Mouse (Mus musculus) embryonic facial prominence, embryonic 13.5 days (tissue): ENCODE data around the gene Slc16a13. TPM values are rescaled to one million over a fixed set of nuclear protein-coding genes. Genes with fewer than 3 reads are reported as not detected.

Experiments used
- ATAC-seq: fragments of 200-750 bp; cut with Nextera tagmentation; 2 replicates; pipeline ENCODE4 v1.8.0; 2017; ENCODE audit warnings: low read depth; ENCODE audit not compliant: insufficient number of reproducible peaks, insufficient read depth, low FRiP score, low TSS enrichment
- H3K27ac ChIP-seq: fragments of 300-500 bp; sonication (generic); 2 replicates; pipeline ENCODE4 v1.5.1; 2015; ENCODE audit warnings: moderate library complexity, mild to moderate bottlenecking, inconsistent platforms
- H3K27me3 ChIP-seq: fragments of 300-500 bp; sonication (generic); 2 replicates; pipeline ENCODE4 v1.6.1; 2015; ENCODE audit warnings: mild to moderate bottlenecking, inconsistent platforms
- H3K36me3 ChIP-seq: fragments of 300-500 bp; sonication (generic); 2 replicates; pipeline ENCODE4 v1.6.1; 2015; ENCODE audit warnings: mild to moderate bottlenecking, inconsistent platforms
- H3K4me1 ChIP-seq: fragments of 300-500 bp; sonication (generic); 2 replicates; pipeline ENCODE4 v1.6.1; 2015; ENCODE audit warnings: inconsistent platforms
- H3K4me2 ChIP-seq: fragments of 300-500 bp; sonication (generic); 2 replicates; pipeline ENCODE4 v1.6.1; 2015; ENCODE audit warnings: moderate library complexity, mild to moderate bottlenecking, inconsistent platforms
- H3K4me3 ChIP-seq: fragments of 300-500 bp; sonication (generic); 2 replicates; pipeline ENCODE4 v1.5.1; 2015; ENCODE audit warnings: mild to moderate bottlenecking, inconsistent platforms
- H3K9ac ChIP-seq: fragments of 300-500 bp; sonication (generic); 2 replicates; pipeline ENCODE4 v1.6.1; 2015; ENCODE audit warnings: mild to moderate bottlenecking, inconsistent platforms
- H3K9me3 ChIP-seq: fragments of 300-500 bp; sonication (generic); 2 replicates; pipeline ENCODE4 v1.6.1; 2016; ENCODE audit warnings: inconsistent platforms
- WGBS: fragments of 180-500 bp; shearing (Covaris S2); methylation state at CpG from one replicate; pipeline ENCODE4 v1.1.7; 2015; ENCODE audit warnings: mixed read lengths; 5-methylcytosine and 5-hydroxymethylcytosine counted together
- polyA plus RNA-seq: library from polyadenylated mRNA; unstranded; fragments of >200 nt; fragmentation: Nextera tagmentation; extraction: Ambion mirVana; gene quantifications from 2 replicates; pipeline ENCODE4 v1.2.1, GENCODE M21; 2015

Gene Slc16a13
- polyA plus RNA-seq, 1 experiment from 2014 or later, result 13.0 TPM

GRCm38 (mm10) chr11:70208778-70209388, 12.0 kb downstream of the Slc16a13 start:
- H3K27me3 ChIP-seq, result peaks cover 25% of the 10 kb centered on the region
- no peak for ATAC-seq
- H3K4me2 ChIP-seq, result no peak overlapping the region
- no peak overlapping the region for H3K27ac ChIP-seq
- H3K4me1 ChIP-seq, result peaks cover 3% of the 10 kb centered on the region
- H3K9me3 ChIP-seq, result no peaks in the 10 kb centered on the region
- no peak overlapping the region for H3K9ac ChIP-seq
- WGBS, result 74% methylated on average over 5 of the region's 5 CpGs
- H3K4me3 ChIP-seq, result no peak overlapping the region
- H3K36me3 ChIP-seq, result no peaks in the 10 kb centered on the region

GRCm38 (mm10) chr11:70207283-70207682, 13.6 kb downstream of the Slc16a13 start:
- Histone ChIP-seq H3K9ac (no peak overlapping the region), H3K27ac (no peak overlapping the region), H3K4me1 (no peaks in the 10 kb centered on the region), H3K4me3 (no peak overlapping the region), H3K9me3 (no peaks in the 10 kb centered on the region), H3K27me3 (peaks cover 9% of the 10 kb centered on the region), H3K4me2 (no peak overlapping the region), H3K36me3 (no peaks in the 10 kb centered on the region)
- no peak for ATAC-seq
- WGBS, result 79% methylated on average over 7 of the region's 7 CpGs

GRCm38 (mm10) chr11:70206801-70207200, 14.1 kb downstream of the Slc16a13 start:
- WGBS, result 84% methylated on average over 2 of the region's 2 CpGs

DNA sequence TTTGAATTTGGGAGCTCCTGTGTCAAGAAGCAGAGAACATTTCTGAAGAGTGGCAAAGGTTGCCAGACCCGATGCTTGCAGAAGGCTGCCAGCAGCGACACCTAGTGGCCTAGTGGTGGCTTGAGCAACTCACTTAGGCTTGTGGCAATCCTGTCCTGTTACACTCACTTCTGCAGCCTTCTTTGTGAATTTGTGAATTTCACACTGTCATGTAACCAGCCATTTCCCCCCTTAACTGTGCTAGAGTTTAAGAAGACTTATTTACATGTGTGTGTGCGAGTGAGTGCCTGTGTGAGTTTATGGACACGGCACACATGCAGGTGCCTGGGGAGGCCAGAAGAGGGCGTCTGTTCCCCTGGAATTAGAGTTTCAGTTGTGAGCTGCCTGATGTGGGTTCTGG, 19.2 kb downstream of the Slc16a13 start:
- Histone ChIP-seq H3K9me3 (no peaks in the 10 kb centered on the region), H3K9ac (no peak overlapping the region), H3K27ac (no peak overlapping the region), H3K4me1 (0 out of 2 replicates have a peak, but pooled peaks cover 11% of the 10 kb centered on the region), H3K36me3 (no peaks in the 10 kb centered on the region), H3K27me3 (no peaks in the 10 kb centered on the region), H3K4me2 (no peak overlapping the region), H3K4me3 (no peak overlapping the region)
- no peak for ATAC-seq
- WGBS, result 36% methylated on average over 5 of the region's 5 CpGs

More at GRCm38 (mm10) chr11:70206801-70207200, 14.1 kb downstream of the Slc16a13 start:
- no peak overlapping the region for H3K4me2 ChIP-seq
- ATAC-seq, result no peak
- no peak overlapping the region for H3K9ac ChIP-seq
- H3K36me3 ChIP-seq, result no peaks in the 10 kb centered on the region
- H3K4me3 ChIP-seq, result no peak overlapping the region
- no peaks in the 10 kb centered on the region for H3K4me1 ChIP-seq
- H3K9me3 ChIP-seq, result no peaks in the 10 kb centered on the region
- no peak overlapping the region for H3K27ac ChIP-seq
- peaks cover 5% of the 10 kb centered on the region for H3K27me3 ChIP-seq

DNA sequence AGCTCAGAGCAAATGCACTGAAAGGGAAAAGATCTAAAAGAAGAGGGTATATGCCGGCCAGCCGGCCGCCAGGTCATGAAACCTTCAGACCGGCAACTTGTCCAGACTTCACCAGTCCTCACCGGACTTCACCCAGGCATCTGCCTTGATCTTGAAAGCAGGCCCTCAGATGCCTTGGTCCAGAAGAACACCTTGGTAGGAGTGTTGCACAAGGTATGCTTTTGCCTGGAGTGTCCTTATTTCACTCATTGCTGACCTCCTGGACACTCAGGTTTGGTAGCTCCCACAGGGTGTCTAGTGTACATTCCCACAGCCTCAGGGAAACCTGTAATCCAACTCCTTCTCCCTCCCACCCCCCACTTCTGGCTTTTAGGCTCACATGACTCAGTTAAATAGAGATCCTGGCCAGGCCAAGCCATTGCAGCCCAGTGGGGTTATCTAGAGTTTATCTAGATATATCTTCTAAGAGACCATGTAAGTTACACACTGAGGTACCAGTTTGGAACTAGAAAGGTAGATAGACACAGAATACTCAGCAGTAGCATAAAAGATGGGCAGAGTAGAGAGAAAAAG, 20.7 kb downstream of the Slc16a13 start:
- 0 out of 2 replicates have a peak, but pooled peaks cover 11% of the 10 kb centered on the region for H3K4me1 ChIP-seq
- H3K9ac ChIP-seq, result no peak overlapping the region
- H3K4me2 ChIP-seq, result no peak overlapping the region
- 80% methylated on average over 5 of the region's 5 CpGs for WGBS
- no peak overlapping the region for H3K27ac ChIP-seq
- no peak for ATAC-seq
- no peaks in the 10 kb centered on the region for H3K9me3 ChIP-seq
- no peaks in the 10 kb centered on the region for H3K36me3 ChIP-seq
- H3K4me3 ChIP-seq, result no peak overlapping the region
- H3K27me3 ChIP-seq, result no peaks in the 10 kb centered on the region

DNA sequence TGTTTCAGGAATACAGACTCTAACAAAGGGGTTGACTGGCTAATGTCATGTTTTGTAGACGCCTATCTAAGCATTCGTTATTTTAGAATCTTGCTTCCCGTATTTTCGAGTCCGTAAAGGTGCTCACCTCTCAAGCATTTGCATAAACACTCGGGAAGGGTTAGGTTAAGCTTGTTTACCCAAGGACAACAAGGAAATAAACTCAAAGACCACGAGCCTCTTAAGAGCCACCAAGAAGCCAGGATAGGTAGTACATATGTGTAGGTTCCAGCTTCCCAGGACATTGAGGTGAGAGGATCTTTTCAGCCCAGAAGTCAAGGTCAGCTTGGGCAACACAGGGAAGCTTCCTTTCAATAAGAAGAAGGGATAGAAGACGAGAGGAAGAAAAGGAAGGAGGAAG, 21.8 kb downstream of the Slc16a13 start:
- Histone ChIP-seq H3K4me2 (no peak overlapping the region), H3K27ac (no peak overlapping the region), H3K9me3 (no peaks in the 10 kb centered on the region), H3K27me3 (no peaks in the 10 kb centered on the region), H3K4me1 (peaks cover 11% of the 10 kb centered on the region; the same call in 1 of the 2 replicates), H3K36me3 (no peaks in the 10 kb centered on the region), H3K4me3 (no peak overlapping the region), H3K9ac (no peak overlapping the region)
- no peak for ATAC-seq
- WGBS, result 76% methylated on average over 8 of the region's 8 CpGs

- 86% methylated on average over 3 of the region's 3 CpGs for WGBS
- no peak overlapping the region for H3K27ac ChIP-seq
- H3K4me3 ChIP-seq, result no peak overlapping the region
- ATAC-seq, result no peak
- no peak overlapping the region for H3K4me2 ChIP-seq
- no peaks in the 10 kb centered on the region for H3K9me3 ChIP-seq
- H3K9ac ChIP-seq, result no peak overlapping the region
- H3K4me1 ChIP-seq, result peaks cover 17% of the 10 kb centered on the region
- H3K27me3 ChIP-seq, result no peaks in the 10 kb centered on the region
- no peaks in the 10 kb centered on the region for H3K36me3 ChIP-seq
Measured at GRCm38 (mm10) chr11:70198332-70198731, 22.5 kb downstream of the Slc16a13 start.

DNA sequence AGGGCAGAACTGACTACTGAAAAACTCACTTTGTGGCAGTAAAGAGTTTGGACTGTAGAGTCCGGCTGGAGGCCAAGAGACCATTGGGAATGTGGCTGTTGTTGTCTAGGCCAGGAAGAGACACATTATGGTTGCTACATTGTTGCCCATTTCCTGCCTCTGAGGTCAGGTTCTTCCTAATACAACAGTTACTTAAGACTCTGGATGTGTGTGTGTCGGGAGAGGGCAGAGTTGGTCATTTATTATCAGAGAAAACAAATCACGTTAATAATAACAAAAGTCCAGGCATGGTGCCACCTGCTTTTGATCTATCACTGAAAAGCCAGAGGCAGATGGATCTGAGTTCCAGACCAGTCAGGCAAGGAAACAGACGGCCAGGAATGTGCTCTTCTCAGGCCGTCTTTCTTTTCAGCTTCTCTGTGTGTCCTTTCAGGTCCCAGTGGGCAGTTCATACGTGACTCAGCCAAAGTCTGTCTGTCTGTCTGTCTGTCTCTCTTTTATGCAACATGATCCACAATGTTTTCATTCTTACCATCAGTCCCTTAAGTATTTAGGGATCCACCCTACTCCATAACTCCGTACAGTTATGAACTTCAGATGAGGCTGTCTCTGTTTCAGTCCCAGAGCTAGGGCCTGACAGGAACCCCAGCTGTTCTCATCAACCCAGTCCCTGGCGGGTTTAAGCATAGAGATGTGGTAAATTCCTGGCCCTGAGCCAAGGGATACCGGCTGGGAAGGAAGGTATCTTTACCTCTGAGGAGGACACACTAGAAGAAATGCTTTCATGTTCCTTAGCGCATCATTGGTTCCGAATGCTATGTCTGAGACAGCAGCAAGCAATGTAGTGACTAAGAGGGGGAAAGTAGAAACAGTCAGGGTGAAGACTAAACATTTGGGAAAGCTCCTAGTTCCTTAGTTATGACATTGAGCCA, 27.2 kb downstream of the Slc16a13 start:
- H3K4me1 ChIP-seq, result peaks cover 9% of the 10 kb centered on the region
- no peaks in the 10 kb centered on the region for H3K36me3 ChIP-seq
- H3K27ac ChIP-seq, result no peak overlapping the region
- H3K27me3 ChIP-seq, result no peaks in the 10 kb centered on the region
- 43% methylated on average over 11 of the region's 11 CpGs for WGBS
- H3K9ac ChIP-seq, result no peak overlapping the region
- H3K9me3 ChIP-seq, result no peaks in the 10 kb centered on the region
- H3K4me3 ChIP-seq, result no peak overlapping the region
- H3K4me2 ChIP-seq, result no peak overlapping the region
- no peak for ATAC-seq

DNA sequence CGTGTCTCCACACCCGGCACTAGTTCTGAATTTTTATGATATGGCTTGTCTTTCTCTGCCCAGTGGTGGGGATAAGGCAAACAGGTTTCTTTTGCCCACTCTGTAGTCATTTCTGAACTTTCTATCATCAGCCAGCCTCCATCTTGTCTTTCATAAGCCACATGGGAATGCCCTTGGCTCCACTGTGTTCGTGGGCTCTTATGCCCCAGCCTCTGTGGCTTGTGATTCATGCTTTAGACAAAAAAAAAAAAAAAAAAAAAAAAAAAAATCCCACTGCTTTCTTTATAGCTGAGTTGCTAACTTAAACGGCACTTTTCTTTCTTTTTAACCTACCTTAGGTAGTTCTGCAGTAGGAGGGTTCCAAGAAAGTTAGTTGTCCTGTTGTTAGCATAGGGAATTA, 28.7 kb downstream of the Slc16a13 start:
- 72% methylated on average over 4 of the region's 4 CpGs for WGBS
- no peak overlapping the region for H3K9ac ChIP-seq
- ATAC-seq, result no peak
- no peaks in the 10 kb centered on the region for H3K36me3 ChIP-seq
- H3K9me3 ChIP-seq, result no peaks in the 10 kb centered on the region
- H3K27ac ChIP-seq, result no peak overlapping the region
- no peak overlapping the region for H3K4me3 ChIP-seq
- no peak overlapping the region for H3K4me2 ChIP-seq
- peaks cover 6% of the 10 kb centered on the region for H3K4me1 ChIP-seq
- H3K27me3 ChIP-seq, result no peaks in the 10 kb centered on the region

DNA sequence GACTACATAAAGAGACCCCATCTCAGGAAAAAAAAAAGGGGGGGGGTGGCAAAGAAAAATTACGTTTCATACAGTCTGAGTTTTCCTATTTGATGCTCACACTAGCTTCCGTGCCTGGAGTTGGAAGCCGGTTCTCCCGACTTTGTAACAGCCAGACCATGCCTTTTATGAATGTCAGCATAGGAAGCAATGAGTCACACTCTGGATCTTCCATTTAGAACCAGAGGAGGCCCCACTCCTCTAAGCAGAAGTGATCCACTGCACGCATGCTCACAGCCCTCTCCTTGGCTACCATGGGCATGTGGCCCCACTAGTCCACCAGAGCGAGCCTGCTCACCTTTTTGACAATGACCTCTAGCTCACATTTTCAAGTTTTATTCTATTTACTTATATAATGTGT, 29.7 kb downstream of the Slc16a13 start:
- Histone ChIP-seq H3K27me3 (no peaks in the 10 kb centered on the region), H3K9ac (no peak overlapping the region), H3K4me1 (peaks cover 6% of the 10 kb centered on the region), H3K4me3 (no peak overlapping the region), H3K9me3 (no peaks in the 10 kb centered on the region), H3K27ac (no peak overlapping the region), H3K4me2 (no peak overlapping the region), H3K36me3 (no peaks in the 10 kb centered on the region)
- 81% methylated on average over 6 of the region's 6 CpGs for WGBS
- no peak for ATAC-seq

- H3K36me3 ChIP-seq, result no peaks in the 10 kb centered on the region
- no peaks in the 10 kb centered on the region for H3K27me3 ChIP-seq
- no peak overlapping the region for H3K27ac ChIP-seq
- no peak overlapping the region for H3K4me3 ChIP-seq
- WGBS, result 81% methylated on average over 28 of the region's 28 CpGs
- peaks cover 6% of the 10 kb centered on the region for H3K4me1 ChIP-seq
- H3K9ac ChIP-seq, result no peak overlapping the region
- no peaks in the 10 kb centered on the region for H3K9me3 ChIP-seq
- no peak overlapping the region for H3K4me2 ChIP-seq
- no peak for ATAC-seq
Measured at GRCm38 (mm10) chr11:70189319-70190134, 31.3 kb downstream of the Slc16a13 start.
